Mouse (Mus musculus): ENCODE measurements around the gene Ripply3. TPM values are rescaled to one million over a fixed set of nuclear protein-coding genes. Genes with fewer than 3 reads are reported as not detected.

Gene Ripply3
- polyA plus RNA-seq (2012; rRNA removed; ENCODE audit: low replicate concordance) = 2.8 and 4.4 TPM in 2 replicates

GRCm38 (mm10) chr16:94327781-94328711 is at the start of gene Ripply3:
TSS of gene Ripply3 (plus strand) at chr16:94328420.

GRCm38 (mm10) chr16:94313229-94314030 is 14.8 kb upstream of the Ripply3 start, which contains the start of gene Hlcs:
TSS of gene Hlcs (minus strand) at chr16:94313571.

GRCm38 (mm10) chr16:94370173-94370914 is 42.1 kb downstream of the Ripply3 start, which contains the start of gene Ttc3:
TSS of gene Ttc3 (plus strand) at chr16:94370618.

GRCm38 (mm10) chr16:94371301-94371931 is 43.2 kb downstream of the Ripply3 start, which contains the start of gene Pigp:
TSS of gene Pigp (minus strand) at chr16:94371842.

Other genes starting within 250 kb of the Ripply3 start
- gene Sim2, start 243.5 kb upstream of the Ripply3 start, polyA plus RNA-seq (2012; rRNA removed; ENCODE audit: low replicate concordance) = not detected in 2 replicates
- gene Hlcs, start 14.8 kb upstream of the Ripply3 start, polyA plus RNA-seq (2012; rRNA removed; ENCODE audit: low replicate concordance) = 16.0 and 16.1 TPM in 2 replicates
- 26.2 and 60.2 TPM in 2 replicates for gene Ttc3, start 42.2 kb downstream of the Ripply3 start, polyA plus RNA-seq (2012; rRNA removed; ENCODE audit: low replicate concordance)
- gene Pigp, start 43.4 kb downstream of the Ripply3 start, polyA plus RNA-seq (2012; rRNA removed; ENCODE audit: low replicate concordance) = 30.5 and 36.1 TPM in 2 replicates
- 53.5 and 55.8 TPM in 2 replicates for gene Vps26c, start 198.4 kb downstream of the Ripply3 start, polyA plus RNA-seq (2012; rRNA removed; ENCODE audit: low replicate concordance)
- gene Dyrk1a, start 241.6 kb downstream of the Ripply3 start, polyA plus RNA-seq (2012; rRNA removed; ENCODE audit: low replicate concordance) = 30.6 and 45.1 TPM in 2 replicates

All from subcutaneous adipose tissue, adult 2 months (tissue).